Mouse (Mus musculus): ENCODE data around the gene Slc25a45.

DNA sequence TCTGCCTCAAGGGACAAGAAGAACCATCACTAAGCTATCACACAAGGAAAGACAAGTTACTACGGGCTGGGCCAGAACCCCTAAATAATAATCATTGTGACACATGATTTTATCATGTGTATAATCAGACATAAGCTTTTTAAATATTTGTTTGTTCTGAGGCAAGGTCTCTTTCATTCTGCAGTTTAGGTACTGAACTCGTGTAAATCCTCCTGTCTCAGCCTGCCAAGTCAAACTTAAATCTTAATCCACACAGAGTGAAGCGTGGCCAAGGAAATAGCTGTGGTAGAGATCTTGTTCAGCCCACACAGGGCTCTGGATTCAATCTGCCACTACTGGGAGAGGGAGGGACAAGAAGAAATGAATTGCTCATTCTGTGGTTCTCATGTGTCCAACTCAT, 29.7 kb downstream of the Slc25a45 start:
- TF ChIP-seq CTCF (conservative IDR thresholded peaks at IDR 0.05; ENCODE audit: low read length) (no peak), POU5F1 (IDR thresholded peaks at IDR 0.05; ENCODE audit: borderline replicate concordance, low read length) (no peak)
